Mouse (Mus musculus) brown adipose tissue, adult 24 weeks (tissue): Measurements from ENCODE around the gene Sema5a. TPM values are rescaled to one million over a fixed set of nuclear protein-coding genes. Genes with fewer than 3 reads are reported as not detected.

Experiments
- H3K27ac ChIP-seq: fragments of 200-500 bp; replicated peaks from 2 replicates; pipeline ENCODE4 v1.5.1; 2012; ENCODE audit warnings: low read depth, mild to moderate bottlenecking, low read length
- H3K4me1 ChIP-seq: fragments of 200-500 bp; 2 replicates; pipeline ENCODE4 v1.6.1; 2012; ENCODE audit warnings: low read length, mixed read lengths; ENCODE audit not compliant: control insufficient read depth, insufficient read depth, insufficient read length
- H3K4me3 ChIP-seq: fragments of 200-500 bp; 2 replicates; pipeline ENCODE4 v1.5.1; 2012; ENCODE audit warnings: low read depth, mild to moderate bottlenecking, low read length, moderate library complexity; ENCODE audit not compliant: insufficient read depth
- polyA plus RNA-seq: library from polyadenylated mRNA; stranded (reverse); fragments of >200 nt; gene quantifications from 2 replicates; pipeline ENCODE4 v1.2.4, GENCODE M21; 2012; ENCODE audit not compliant: missing spikeins, insufficient read depth, insufficient read length

Gene Sema5a
- polyA plus RNA-seq, 1 experiment, result 1.7 TPM

DNA sequence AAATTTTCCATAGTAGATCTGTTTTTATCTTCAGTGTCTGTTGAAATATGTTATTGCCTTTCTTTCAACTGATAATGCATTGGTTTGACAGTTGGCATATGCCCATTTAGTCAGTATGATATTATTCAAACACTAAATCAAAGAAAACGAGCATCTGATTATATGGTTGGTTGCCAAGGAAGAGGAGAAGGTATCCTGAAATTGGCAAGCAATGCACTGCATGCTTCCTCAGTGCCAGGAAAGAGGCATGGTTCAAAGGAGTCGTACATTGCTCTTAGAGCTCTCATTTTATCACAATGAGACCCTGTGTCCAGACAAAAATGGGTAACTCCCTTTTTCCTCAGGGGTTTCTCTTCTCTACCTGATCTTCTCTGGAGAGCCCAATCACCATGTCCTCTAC, 214.4 kb downstream of the Sema5a start:
- H3K4me1 ChIP-seq, result no peaks in the 10 kb centered on the region
- no peak overlapping the region for H3K4me3 ChIP-seq
- no peak overlapping the region for H3K27ac ChIP-seq

DNA sequence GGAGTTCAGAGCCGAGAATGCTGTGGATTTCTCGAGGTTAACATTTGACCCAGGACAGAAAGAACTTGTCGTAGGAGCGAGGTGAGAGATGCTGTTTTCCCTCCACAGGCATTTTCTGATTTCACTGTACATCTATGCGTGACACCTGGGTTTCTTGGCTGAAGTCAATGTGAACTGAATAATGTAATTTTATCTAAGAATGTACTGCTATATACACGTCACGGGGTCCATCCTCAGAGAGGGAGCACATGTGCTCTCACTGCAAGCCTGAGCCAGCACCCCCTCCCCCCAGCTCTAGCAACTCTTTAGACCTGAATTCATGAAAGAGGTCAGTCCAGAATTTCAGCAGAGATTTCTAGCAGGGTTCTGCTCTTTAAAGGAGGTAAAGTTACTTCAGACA, 215.6 kb downstream of the Sema5a start:
- no peak overlapping the region for H3K4me3 ChIP-seq
- no peaks in the 10 kb centered on the region for H3K4me1 ChIP-seq
- no peak overlapping the region for H3K27ac ChIP-seq

DNA sequence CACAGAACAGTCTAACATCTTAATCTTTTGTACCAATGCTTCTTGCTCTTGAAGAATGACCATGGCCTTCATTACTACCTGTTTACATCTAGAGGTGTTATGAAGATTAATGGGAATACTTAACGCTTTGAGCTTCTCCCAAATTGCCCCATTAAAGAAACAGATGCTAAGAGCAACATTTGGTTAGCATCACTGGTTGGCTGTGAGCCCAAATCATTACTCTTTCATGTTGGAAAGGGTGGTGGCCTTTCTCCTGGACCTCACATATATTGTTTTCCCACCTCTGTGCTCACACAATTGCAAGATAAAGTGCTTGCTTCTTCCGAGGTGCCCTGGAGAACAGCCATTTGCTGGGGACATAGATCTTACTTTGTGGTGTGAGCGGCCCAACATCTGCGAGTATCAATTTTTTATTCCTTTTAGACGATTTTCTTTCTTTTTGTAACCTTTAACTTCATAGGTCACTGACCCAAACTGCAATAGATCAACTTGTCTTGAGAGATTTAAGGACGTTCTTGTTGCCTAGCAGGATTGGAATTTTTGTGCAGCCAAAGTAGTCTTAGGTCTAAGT, 227.0 kb downstream of the Sema5a start:
- H3K4me1 ChIP-seq, result no peaks in the 10 kb centered on the region
- H3K27ac ChIP-seq, result no peak overlapping the region
- no peak overlapping the region for H3K4me3 ChIP-seq

DNA sequence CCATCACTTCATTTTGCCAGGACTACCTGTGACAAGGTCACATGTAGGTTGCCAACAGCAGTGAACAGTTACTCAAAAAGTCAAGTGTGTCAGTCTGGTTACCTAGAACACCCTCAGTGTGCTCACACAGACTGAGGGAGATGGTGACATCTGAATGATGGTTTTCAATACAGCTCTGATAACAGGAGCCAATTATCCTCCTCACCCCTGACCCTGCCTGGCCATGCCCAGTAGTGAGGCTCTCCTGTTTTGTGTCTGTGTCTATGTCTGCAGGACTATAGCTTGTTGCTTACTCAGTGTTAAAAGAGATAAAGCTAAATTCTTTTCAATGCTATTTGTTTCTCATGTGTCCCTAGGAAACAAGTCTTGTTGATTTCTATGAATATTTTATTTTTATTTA, 236.1 kb downstream of the Sema5a start:
- Histone ChIP-seq H3K4me3 (no peak overlapping the region), H3K4me1 (no peaks in the 10 kb centered on the region)

DNA sequence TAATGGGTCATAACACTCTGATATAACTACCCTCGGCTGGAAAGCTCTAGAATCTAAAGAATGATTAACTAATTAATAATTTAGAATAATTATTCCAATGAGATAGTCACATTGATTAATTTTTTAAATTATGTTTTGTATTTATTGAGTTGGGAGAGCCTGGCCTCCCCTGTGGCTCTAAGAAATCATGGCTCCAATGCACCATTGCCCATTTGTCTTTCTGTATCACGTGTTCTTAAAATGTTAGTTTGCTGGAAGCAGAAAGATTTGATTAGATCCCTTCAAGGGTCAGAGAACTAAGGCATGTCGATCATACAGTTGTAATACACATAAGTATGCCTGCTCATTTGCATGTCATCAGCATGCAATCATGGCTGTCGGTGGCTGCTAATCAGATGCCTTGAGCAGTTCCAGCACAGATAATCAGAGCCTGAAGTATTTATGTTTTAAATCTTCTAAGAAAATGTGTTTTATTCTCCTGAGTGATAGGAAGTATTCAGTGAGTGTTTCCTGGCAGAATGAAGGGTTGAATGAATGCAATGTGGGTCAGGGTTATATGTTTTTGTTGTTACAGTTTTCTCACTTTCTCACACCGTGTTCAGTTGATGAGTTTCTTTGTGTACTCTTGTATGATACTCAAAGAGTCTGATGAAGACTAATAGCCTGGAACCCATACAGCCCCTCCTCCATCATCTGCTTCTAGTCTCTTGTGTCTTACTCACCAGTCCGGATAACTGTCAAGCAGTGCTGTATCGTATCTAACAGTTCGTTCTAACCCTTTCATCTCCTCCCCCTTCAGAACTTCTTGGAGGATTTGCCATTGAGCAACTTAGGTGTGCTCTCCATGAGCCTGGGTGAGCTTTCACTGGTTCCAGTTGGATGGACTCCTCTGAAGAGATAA, 240.7 kb downstream of the Sema5a start:
- Histone ChIP-seq H3K4me3 (no peak overlapping the region), H3K4me1 (no peaks in the 10 kb centered on the region), H3K27ac (no peak overlapping the region)

More for the DNA sequence above, 236.1 kb downstream of the Sema5a start:
- H3K27ac ChIP-seq, result no peak overlapping the region

DNA sequence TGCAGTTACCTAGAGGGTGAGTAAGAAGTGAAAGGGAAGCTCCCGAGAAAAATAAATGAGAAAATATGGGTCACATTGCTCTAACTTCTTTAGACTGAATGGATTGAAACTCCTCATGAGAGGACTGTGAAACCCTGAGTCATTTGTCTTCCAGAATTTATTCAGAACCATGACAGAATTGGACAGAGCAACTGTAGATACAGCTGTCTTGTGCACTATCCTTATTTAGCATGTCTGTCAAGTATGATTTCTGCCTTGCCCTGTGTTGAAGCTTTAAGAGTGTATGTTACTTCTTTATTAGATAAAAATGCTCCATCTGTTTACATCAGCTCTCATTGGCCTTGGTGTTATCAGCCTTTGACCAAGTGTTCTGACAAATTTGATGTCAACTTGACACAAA, 243.4 kb downstream of the Sema5a start:
- no peak overlapping the region for H3K4me3 ChIP-seq
- H3K4me1 ChIP-seq, result no peaks in the 10 kb centered on the region
- H3K27ac ChIP-seq, result no peak overlapping the region

DNA sequence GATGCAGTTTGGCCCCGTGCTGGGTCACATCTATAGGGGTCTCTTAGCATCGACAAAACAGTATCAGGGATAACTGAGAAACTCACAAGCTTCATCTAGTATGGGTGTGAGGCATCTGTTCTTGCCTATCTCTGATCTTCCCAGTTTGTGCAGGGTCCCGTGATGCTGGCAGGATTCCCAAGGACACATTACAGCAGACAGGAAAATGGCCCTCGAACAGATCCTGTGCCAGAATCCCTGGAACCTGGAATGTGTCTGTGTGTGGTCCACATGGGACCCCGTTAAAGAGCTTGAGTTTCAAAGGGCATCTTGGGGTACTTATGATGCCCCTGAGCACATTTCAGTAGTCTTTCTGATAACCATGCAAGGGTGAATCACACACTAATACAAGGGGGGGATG, 249.6 kb downstream of the Sema5a start:
- H3K27ac ChIP-seq, result no peak overlapping the region
- H3K4me3 ChIP-seq, result no peak overlapping the region
- no peaks in the 10 kb centered on the region for H3K4me1 ChIP-seq

DNA sequence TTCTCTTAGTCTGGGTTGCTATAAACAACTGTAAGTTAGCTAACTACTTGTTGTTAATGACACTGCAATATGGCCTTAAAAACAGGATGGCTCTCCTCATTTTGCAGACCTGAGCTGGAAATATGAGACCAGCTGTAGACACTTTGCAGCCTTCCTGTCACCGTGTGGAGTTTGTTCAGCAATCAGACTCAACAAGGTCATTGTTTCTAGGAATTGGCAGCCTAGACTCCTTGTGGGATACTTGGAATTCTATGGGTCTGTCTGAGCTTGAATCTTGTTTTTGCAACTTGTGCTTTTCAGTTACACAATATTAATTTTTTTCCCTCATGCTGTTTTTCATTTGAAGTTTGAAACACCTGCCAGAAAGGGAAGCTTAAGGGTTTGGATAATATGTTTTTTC, 250.3 kb downstream of the Sema5a start:
- Histone ChIP-seq H3K27ac (no peak overlapping the region), H3K4me1 (no peaks in the 10 kb centered on the region), H3K4me3 (no peak overlapping the region)

DNA sequence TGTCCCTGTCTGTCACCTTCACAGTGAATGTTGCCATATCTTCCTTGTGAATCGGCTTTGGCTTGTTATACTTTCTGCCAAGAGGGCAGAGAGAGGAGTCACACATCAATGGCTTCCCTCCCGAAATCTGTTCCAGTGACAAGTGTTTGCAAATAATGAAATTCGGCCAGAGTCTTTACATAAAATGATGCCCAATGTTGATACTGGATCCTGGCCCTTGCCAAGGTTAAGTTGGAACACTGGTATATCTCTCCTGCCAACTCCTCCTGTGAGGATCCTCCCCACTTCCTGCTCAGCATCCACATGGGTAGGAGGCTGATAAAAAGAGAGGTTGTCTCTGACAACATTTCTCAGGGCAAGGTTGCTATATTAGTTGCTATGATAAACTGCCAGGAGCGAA, 252.3 kb downstream of the Sema5a start:
- H3K4me3 ChIP-seq, result no peak overlapping the region
- H3K27ac ChIP-seq, result no peak overlapping the region
- no peaks in the 10 kb centered on the region for H3K4me1 ChIP-seq

DNA sequence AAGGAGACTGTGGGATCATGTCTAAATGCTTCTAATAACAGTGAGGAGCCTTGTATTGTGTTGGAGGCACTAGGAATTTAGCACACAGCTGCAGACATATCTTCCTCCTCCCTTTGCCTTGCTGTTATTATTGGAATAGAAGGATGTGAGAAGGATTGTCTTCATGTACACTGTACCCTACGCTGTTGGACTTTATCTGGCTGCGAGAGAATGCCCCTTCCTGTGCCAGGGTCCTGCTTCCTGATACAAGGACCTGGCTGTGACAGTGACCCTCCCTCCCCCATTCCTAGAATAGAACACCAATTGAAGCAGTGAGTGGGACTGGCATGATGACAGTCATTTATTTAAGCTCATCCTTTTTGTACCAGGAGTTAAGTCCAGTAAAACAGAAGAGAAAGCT, 261.3 kb downstream of the Sema5a start:
- H3K4me1 ChIP-seq, result no peaks in the 10 kb centered on the region
- no peak overlapping the region for H3K4me3 ChIP-seq
- no peak overlapping the region for H3K27ac ChIP-seq

DNA sequence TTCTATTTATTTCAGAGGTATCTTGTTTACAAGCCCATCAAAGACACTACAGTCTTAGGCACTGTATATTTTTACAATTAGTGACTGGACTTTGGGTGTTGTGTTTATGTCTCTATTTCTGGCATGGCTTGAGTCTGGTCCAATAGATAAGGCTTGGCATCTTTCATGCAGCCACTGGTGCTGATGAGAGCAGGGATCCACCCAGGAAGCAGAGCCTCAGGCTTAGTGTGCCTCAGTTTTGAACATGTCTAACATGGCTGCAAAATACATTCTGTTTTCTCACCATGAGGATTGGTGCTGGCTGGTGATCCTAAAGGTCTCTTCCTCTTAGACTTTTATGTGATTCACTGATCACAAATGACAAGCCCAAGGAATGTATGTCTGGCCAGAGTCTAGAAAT, 263.7 kb downstream of the Sema5a start:
- Histone ChIP-seq H3K4me1 (no peaks in the 10 kb centered on the region), H3K4me3 (no peak overlapping the region), H3K27ac (no peak overlapping the region)

DNA sequence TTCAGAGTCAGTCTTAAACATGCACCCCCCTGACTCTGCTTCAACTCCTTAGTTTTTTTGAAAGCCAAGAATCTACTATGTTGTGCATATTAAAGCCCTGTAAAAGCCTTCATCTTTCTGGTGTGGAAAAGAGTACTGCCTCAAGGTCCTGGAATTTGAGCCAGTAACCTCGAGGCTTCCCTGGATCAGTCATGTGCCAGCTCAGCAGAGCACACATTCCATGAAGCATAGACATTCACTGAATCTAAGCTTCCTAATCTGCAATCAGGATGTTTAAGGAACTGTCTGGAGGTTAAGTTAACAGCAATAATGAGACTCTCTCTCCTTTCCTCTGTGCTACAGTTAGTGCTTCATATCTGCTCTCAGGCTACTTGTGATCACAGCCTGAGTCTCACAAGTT, 270.3 kb downstream of the Sema5a start:
- H3K4me1 ChIP-seq, result no peaks in the 10 kb centered on the region
- H3K4me3 ChIP-seq, result no peak overlapping the region
- H3K27ac ChIP-seq, result no peak overlapping the region

DNA sequence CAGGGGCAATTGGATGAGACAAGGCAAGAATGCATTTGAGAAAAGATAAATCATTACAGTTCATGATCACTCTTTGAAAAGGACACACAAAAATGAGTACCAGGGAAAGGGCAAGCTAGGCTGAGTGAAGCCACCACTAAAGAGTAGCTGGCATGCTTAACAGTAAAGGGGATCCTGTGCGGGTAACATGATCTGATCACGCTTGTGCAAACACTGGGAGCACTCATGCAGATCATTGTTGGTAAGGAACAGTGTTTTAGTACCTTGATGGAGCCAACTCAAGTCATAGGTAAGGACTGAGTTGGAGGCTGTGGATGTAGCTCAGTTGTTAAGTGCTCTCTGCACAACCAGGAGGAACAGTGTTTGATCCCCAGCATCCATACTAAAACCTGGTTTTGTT, 273.3 kb downstream of the Sema5a start:
- Histone ChIP-seq H3K4me1 (no peaks in the 10 kb centered on the region), H3K27ac (no peak overlapping the region), H3K4me3 (no peak overlapping the region)

DNA sequence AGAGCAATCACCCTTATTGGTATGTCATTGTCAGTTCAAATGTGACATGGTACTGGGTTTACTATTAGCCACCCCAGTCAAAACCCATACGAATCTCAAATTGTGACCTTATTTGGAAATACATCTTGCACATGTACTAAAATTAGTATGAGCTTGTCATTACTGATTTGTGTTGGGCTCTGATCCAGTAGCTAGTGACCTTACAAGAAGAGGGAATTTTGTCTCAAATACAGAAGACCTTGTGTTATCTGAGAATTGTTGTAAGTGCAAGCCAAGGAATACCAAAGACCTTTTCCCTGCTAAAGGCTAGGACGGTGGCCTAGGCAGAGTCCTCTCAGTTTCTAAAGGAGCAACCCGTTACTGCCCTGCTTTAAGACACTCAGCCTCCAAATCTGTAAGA, 287.9 kb downstream of the Sema5a start:
- H3K4me3 ChIP-seq, result no peak overlapping the region
- no peak overlapping the region for H3K27ac ChIP-seq
- no peaks in the 10 kb centered on the region for H3K4me1 ChIP-seq

DNA sequence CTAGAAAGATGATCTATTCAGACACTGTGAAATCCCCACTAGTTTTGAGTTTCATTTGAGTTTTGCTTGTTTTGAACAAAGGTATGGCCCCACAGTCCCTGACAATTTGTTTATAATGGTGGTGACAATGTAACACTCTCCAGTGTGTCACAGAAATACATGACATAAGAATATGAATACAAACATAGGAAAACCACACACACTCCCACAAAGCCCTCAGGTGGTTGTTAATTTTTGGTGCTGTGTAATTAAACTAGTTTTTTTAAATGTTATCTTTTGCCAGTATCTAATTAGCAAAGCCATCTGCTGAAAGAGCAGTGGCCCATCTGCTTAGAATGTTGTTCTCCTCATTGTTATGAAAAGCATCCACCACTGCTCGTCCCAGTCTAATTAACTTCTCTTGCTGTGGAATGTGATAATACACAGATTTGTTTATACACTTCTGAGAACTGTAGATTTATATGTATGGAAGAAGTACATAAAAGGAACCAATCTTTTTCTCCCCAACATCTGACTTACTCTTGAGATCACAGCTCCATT, 289.0 kb downstream of the Sema5a start:
- Histone ChIP-seq H3K4me1 (no peaks in the 10 kb centered on the region), H3K27ac (no peak overlapping the region), H3K4me3 (no peak overlapping the region)
